Mouse (Mus musculus) embryonic facial prominence, embryonic 15.5 days (tissue): Measurements from ENCODE around the gene Rarres1. TPM values are rescaled to one million over a fixed set of nuclear protein-coding genes. Genes with fewer than 3 reads are reported as not detected.

Source experiments
- polyA plus RNA-seq: library from polyadenylated mRNA; unstranded; fragments of >200 nt; fragmentation: Nextera tagmentation; extraction: Ambion mirVana; gene quantifications from 2 replicates; pipeline ENCODE4 v1.2.1, GENCODE M21; 2015

Rarres1 gene
- polyA plus RNA-seq, 1 experiment from 2014 or later: 8.1 TPM

Other genes starting within 250 kb of the Rarres1 start
- 38.1 and 59.7 TPM in 2 replicates for gene Mlf1, start 141.4 kb downstream of the Rarres1 start, polyA plus RNA-seq
- not detected in 2 replicates for gene Gm17402, start 140.4 kb downstream of the Rarres1 start, polyA plus RNA-seq
- 38.1 and 40.2 TPM in 2 replicates for gene Gfm1, start 85.4 kb downstream of the Rarres1 start, polyA plus RNA-seq
- gene Lxn, start 51.6 kb downstream of the Rarres1 start, polyA plus RNA-seq: 99.1 and 109 TPM in 2 replicates
- 57.5 and 59.6 TPM in 2 replicates for gene Mfsd1, start 67.2 kb upstream of the Rarres1 start, polyA plus RNA-seq